Mouse (Mus musculus) bone marrow macrophage, adult 2 months (primary cell): ENCODE results near the gene Cers6.

Experiments
- CTCF ChIP-seq: IDR thresholded peaks from 2 replicates; pipeline ENCODE4 v1.5.1; 2012; ENCODE audit warnings: low read depth, mild to moderate bottlenecking, low read length, moderate library complexity
- POLR2A ChIP-seq: IDR thresholded peaks from 2 replicates; pipeline ENCODE4 v1.6.1; 2012; ENCODE audit warnings: mild to moderate bottlenecking, low read depth, low read length, borderline replicate concordance

DNA sequence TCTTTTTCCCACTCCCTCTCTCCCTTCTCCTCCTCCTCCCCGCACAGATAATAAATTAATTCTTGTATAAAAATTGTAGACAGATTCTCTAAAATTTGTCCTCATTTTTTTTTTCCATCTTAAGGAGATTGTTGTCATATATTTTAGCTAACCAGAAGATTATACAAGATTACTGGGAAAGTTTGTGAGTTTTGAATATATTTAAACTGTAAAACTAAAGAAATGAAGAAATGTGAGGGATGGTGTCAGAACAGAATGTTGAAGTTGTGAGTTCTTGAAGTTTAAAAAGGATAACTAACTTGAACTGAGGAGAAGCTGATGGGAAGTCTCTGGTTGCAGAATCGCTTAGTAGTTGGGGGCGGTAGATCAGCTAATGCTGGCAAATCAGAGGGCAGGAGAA, 76.6 kb downstream of the Cers6 start:
- TF ChIP-seq POLR2A = no peak
- no peak for TF ChIP-seq CTCF
